Mouse (Mus musculus) ES-E14 (cell line): ENCODE results near the gene AI413582. TPM values are rescaled to one million over a fixed set of nuclear protein-coding genes. Genes with fewer than 3 reads are reported as not detected.

Experiments used
- DNase-seq: peaks from one replicate; pipeline ENCODE4 v3.0.0-alpha.2; 2013; ENCODE audit warnings: low read depth, low spot score
- H3K27ac ChIP-seq: 2 replicates; pipeline ENCODE4 v1.5.1; 2012; ENCODE audit warnings: low read depth, mild to moderate bottlenecking, low read length, moderate library complexity, mixed read lengths; ENCODE audit not compliant: poor library complexity, insufficient read depth, severe bottlenecking
- H3K36me3 ChIP-seq: 2 replicates; pipeline ENCODE4 v1.6.1; 2012; ENCODE audit warnings: mild to moderate bottlenecking, low read length, moderate library complexity, mixed read lengths; ENCODE audit not compliant: control insufficient read depth, poor library complexity, insufficient read depth, severe bottlenecking
- H3K4me1 ChIP-seq, 2 experiments: fragments of 150-350 bp in 1 of 2; sonication (generic) in 1 of 2; 2 replicates each; pipeline ENCODE4 v1.6.1; 2012; ENCODE audit warnings: low read length in 2 of 2, mild to moderate bottlenecking in 1 of 2, mixed read lengths in 1 of 2; ENCODE audit not compliant: control insufficient read depth in 2 of 2, insufficient read depth in 2 of 2, poor library complexity in 1 of 2
- H3K4me3 ChIP-seq, 2 experiments: fragments of 150-350 bp in 1 of 2; sonication (generic) in 1 of 2; 2 replicates each; pipeline ENCODE4 v1.5.1; 2012; ENCODE audit warnings: low read length in 2 of 2, low read depth in 1 of 2, mild to moderate bottlenecking in 1 of 2, mixed read lengths in 1 of 2; ENCODE audit not compliant: insufficient read depth in 1 of 2, poor library complexity in 1 of 2, severe bottlenecking in 1 of 2
- H3K9ac ChIP-seq: 2 replicates; pipeline ENCODE4 v1.6.1; 2012; ENCODE audit warnings: low read depth, mild to moderate bottlenecking, low read length, mixed read lengths; ENCODE audit not compliant: poor library complexity, insufficient read depth, severe bottlenecking
- H3K9me3 ChIP-seq: fragments of 150-350 bp; sonication (generic); 2 replicates; pipeline ENCODE4 v1.6.1; 2012; ENCODE audit warnings: low read depth, mild to moderate bottlenecking, low read length; ENCODE audit not compliant: control insufficient read depth, insufficient read depth
- CHD2 ChIP-seq: IDR thresholded peaks from 2 replicates; pipeline ENCODE4 v1.6.1; 2014; ENCODE audit warnings: mild to moderate bottlenecking, low read depth, low read length, inconsistent platforms
- HCFC1 ChIP-seq: IDR thresholded peaks from 2 replicates; pipeline ENCODE4 v1.6.1; 2012; ENCODE audit warnings: low read length, inconsistent platforms, borderline replicate concordance; ENCODE audit not compliant: insufficient read depth
- MAFK ChIP-seq: IDR thresholded peaks from 2 replicates; pipeline ENCODE4 v1.6.1; 2014; ENCODE audit warnings: mild to moderate bottlenecking, low read depth, low read length, inconsistent platforms; ENCODE audit not compliant: insufficient read depth
- ZC3H11A ChIP-seq: IDR thresholded peaks from 2 replicates; pipeline ENCODE4 v1.6.1; 2012; ENCODE audit warnings: low read depth, mild to moderate bottlenecking, inconsistent platforms, low read length, borderline replicate concordance
- ZNF384 ChIP-seq: IDR thresholded peaks from 2 replicates; pipeline ENCODE4 v1.6.1; 2012; ENCODE audit warnings: low read depth, low read length, inconsistent platforms
- in situ Hi-C, 2 experiments: fragments of 600-800 bp; cut with MboI; formaldehyde crosslinking; loops; one replicate each; pipeline ENCODE4 v1.15.1; 2025; ENCODE audit warnings: low sequenced_read_pairs in 2 of 2, inconsistent platforms in 1 of 2; ENCODE audit not compliant: unreplicated experiment in 2 of 2
- total RNA-seq: library from RNA; depleted of rRNA; stranded (reverse); fragments of 300-350 nt; gene quantifications from 2 replicates; pipeline ENCODE4 v1.2.3, GENCODE M21; 2012

The AI413582 gene
- total RNA-seq, 1 experiment = 9.2 TPM

DNA sequence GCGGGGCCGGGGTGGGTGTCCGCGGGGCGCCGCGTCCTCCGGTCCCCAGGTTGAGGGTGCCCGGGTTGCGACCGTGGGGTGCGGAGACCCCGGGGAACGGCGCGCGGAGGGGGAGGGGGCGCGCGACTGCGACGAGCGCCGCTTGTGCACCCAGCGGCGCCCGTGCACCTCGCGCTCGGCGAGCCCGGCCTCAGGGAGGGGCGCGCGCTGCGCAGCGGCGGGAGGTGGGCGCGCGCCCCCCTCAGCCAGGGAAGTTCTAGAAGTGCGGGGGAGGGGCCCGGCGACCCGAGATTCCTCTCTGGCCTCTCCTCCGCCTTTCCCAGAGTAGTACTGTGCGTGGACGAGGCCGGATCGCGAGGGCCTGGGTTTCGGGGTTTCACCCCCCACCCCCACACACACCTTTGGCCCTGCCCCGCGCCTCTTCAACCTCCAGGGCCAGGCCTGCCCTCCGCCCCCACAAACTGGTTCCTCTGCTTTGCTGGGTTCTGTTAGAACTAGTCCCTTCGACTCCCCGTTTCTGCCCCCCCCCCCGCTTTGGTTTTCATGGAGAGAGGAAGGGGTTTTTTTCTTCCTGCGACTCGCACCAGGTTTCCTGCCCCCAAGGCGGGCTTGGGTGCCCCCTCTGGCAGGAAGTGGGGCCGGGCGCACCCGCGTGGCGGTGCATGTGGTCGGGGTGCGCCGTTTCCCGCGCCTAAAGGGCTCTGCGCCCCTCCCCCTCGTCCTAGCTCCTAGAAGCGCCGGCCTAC is 8.2 kb downstream of the AI413582 start:
- Histone ChIP-seq H3K9me3 (no peaks in the 10 kb centered on the region), H3K4me1 (peaks cover 5 to 21% of the 10 kb centered on the region in 2 experiments), H3K4me3 (peak overlapping the region; percentile 76 to 87), H3K36me3 (peaks cover 24% of the 10 kb centered on the region), H3K9ac (peak overlapping the region; percentile 92), H3K27ac (peak overlapping the region; percentile 97)
- in situ Hi-C loops = no loop called here
- no peak for DNase-seq
- no peak for TF ChIP-seq ZC3H11A
- no peak for TF ChIP-seq CHD2
- no peak for TF ChIP-seq MAFK
- TF ChIP-seq ZNF384 = no peak
- TF ChIP-seq HCFC1 = no peak; the same call in 1 of the 2 replicates

DNA sequence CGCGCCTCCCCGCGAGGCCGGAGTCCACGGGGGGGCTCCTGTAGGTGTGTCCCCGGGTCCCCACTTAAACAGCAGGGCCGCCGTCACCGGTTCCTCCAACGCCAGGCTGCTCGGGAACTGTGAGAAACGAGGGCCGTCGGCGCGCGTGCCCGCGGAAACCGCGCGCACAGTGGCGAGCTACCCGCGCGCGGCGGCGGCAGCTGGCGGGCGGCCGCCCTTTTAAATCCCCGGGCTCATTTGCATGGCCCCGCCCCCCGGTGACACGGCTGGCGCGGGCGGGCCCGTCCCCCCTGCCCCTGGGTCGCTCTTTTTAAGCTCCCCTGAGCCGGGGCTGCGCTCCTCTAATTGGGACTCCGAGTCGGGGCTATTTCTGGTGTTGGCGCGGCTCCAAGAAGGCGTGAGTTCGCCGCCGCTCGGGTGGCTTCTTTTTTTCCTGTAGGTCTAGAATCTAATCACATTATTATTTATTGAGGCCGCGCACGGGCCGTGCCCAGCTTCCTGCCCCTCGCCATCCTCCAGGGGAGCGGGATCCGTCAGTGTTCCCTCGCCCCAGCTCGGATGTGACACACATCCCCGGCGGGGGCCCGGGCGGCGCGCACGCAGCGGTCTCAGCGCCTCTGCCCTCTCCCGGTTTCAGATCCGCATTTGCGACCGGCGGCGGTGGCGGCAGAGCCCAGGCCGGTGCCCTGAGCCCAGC is 9.1 kb downstream of the AI413582 start, which contains the start of gene Hmga1:
Gene Hmga1, plus strand, starts transcription at position 183 of the 697 bp plus-strand sequence.
- Histone ChIP-seq H3K9me3 (no peaks in the 10 kb centered on the region), H3K4me1 (peaks cover 6 to 24% of the 10 kb centered on the region in 2 experiments), H3K9ac (peak within 1 kb of the TSS; percentile 97), H3K27ac (peak within 1 kb of the TSS; percentile 99), H3K4me3 (peak within 1 kb of the TSS; percentile 76 to 87), H3K36me3 (peaks cover 19% of the 10 kb centered on the region)
- peak; percentile 79 for DNase-seq
- in situ Hi-C loops = no loop called here
- 0 out of 2 replicates have a peak, but pooled peaks have one; percentile 45 for TF ChIP-seq HCFC1
- no peak for TF ChIP-seq MAFK

DNA sequence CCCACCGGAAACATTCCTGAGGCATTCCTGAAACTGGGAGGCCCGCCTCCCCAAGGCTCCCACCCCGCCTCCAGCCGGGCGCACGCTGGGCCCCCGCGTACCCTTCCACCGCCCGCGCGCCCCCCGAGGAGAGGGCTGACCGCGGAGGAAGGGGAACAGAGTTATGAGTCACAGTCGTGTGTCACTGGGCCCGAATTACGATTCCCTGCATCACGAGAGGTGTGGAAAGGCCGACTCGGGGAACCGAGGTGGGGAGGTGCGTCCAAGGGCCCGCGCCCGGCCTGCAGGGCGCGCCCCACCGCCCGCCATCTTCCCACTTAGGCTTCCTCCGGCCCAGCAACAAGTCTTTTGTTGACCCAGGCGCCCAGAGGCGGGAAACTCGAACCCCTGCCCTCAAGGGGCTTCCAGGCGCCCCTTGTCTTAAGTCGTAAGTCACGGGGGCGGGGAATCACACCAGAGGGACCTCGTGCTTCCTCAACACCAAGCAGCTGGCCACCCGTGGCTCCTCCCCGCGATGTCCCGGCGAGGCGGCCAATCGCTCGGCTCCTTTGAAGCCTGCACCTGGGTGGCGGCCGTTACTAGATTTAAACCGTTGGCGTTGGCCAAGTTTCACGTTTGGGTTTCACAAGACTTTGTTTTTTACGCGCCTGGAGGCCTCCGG is 9.9 kb downstream of the AI413582 start:
- H3K4me1 ChIP-seq = peaks cover 4 to 26% of the 10 kb centered on the region in 2 experiments
- peak overlapping the region; percentile 99 for H3K27ac ChIP-seq
- no peaks in the 10 kb centered on the region for H3K9me3 ChIP-seq
- H3K9ac ChIP-seq = peak overlapping the region; percentile 97
- H3K4me3 ChIP-seq = peak overlapping the region; percentile 76 to 83
- peak; percentile 84 for DNase-seq
- H3K36me3 ChIP-seq = peaks cover 11% of the 10 kb centered on the region
- TF ChIP-seq ZC3H11A (no peak), MAFK (no peak), ZNF384 (no peak), HCFC1 (0 out of 2 replicates have a peak, but pooled peaks have one; percentile 34)
- in situ Hi-C loops = no loop called here

DNA sequence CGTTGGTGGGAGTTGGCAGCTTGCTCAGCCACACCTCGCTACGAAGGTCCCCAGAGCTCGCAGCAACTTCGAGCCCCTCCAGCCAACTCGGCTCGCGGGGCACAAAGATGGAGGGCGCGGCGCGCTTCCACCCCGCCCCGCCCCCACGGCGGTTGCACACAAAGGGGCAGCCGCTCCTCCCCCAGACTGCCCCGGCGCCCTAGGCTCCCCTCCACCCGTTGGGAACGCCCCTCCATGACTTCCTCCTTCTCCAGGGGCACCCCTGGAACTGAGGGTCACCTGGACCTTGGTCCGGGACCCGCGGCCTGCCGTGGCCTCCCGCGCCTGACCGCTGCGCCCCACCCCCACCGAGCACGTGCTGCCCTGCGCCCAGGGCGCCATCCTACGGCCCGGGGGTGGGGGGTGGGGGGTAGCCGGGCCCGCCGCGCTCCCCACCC is 10.5 kb downstream of the AI413582 start:
- Histone ChIP-seq H3K9me3 (no peaks in the 10 kb centered on the region), H3K4me1 (peaks cover 4 to 25% of the 10 kb centered on the region in 2 experiments), H3K36me3 (peaks cover 5% of the 10 kb centered on the region), H3K4me3 (peak overlapping the region; percentile 76 to 83), H3K9ac (peak overlapping the region; percentile 97), H3K27ac (peak overlapping the region; percentile 99)
- DNase-seq = peak; percentile 76
- TF ChIP-seq ZC3H11A = no peak
- no peak for TF ChIP-seq ZNF384
- no peak for TF ChIP-seq CHD2
- TF ChIP-seq MAFK = no peak
- TF ChIP-seq HCFC1 = peak; percentile 20; the same call in 1 of the 2 replicates
- in situ Hi-C loops = no loop called here
